Mouse (Mus musculus) stomach, postnatal 0 days (tissue): ENCODE data around the gene Capn10. TPM values are rescaled to one million over a fixed set of nuclear protein-coding genes. Genes with fewer than 3 reads are reported as not detected.
A peak's percentile ranks its signal among the peaks of the same experiment; 100 is the strongest.

Experiments used
- ATAC-seq: fragments of 200-750 bp; cut with Nextera tagmentation; 2 replicates; pipeline ENCODE4 v1.8.0; 2017; ENCODE audit not compliant: low FRiP score, low TSS enrichment
- DNase-seq: peaks from one replicate; pipeline ENCODE4 v3.0.0-alpha.2; 2016; ENCODE audit warnings: low spot score
- H3K27ac ChIP-seq: fragments of 300-500 bp; sonication (generic); replicated peaks from 2 replicates; pipeline ENCODE4 v1.5.1; 2014; ENCODE audit warnings: mild to moderate bottlenecking, control low read depth
- H3K27me3 ChIP-seq: fragments of 300-500 bp; sonication (generic); 2 replicates; pipeline ENCODE4 v1.6.1; 2014; ENCODE audit warnings: low read length; ENCODE audit not compliant: control insufficient read depth, insufficient read depth
- H3K36me3 ChIP-seq: fragments of 300-500 bp; sonication (generic); 2 replicates; pipeline ENCODE4 v1.6.1; 2014; ENCODE audit warnings: low read length, mixed read lengths; ENCODE audit not compliant: control insufficient read depth, insufficient read depth
- H3K4me1 ChIP-seq: fragments of 300-500 bp; sonication (generic); replicated peaks from 2 replicates; pipeline ENCODE4 v1.6.1; 2014; ENCODE audit warnings: antibody characterized with exemption; ENCODE audit not compliant: control insufficient read depth, insufficient read depth
- H3K4me2 ChIP-seq: fragments of 300-500 bp; sonication (generic); replicated peaks from 2 replicates; pipeline ENCODE4 v1.6.1; 2014; ENCODE audit warnings: low read depth, mild to moderate bottlenecking, control low read depth, moderate library complexity
- H3K4me3 ChIP-seq: fragments of 300-500 bp; sonication (generic); 2 replicates; pipeline ENCODE4 v1.5.1; 2014; ENCODE audit warnings: low read depth, low read length, control low read depth
- H3K9ac ChIP-seq: fragments of 300-500 bp; sonication (generic); 2 replicates; pipeline ENCODE4 v1.6.1; 2014; ENCODE audit warnings: mild to moderate bottlenecking, low read length, control low read depth, mixed read lengths
- H3K9me3 ChIP-seq: fragments of 300-500 bp; sonication (generic); 2 replicates; pipeline ENCODE4 v1.6.1; 2016; ENCODE audit warnings: low read length; ENCODE audit not compliant: control insufficient read depth
- CTCF ChIP-seq: IDR thresholded peaks from 2 replicates; pipeline ENCODE4 v1.5.1; 2016; ENCODE audit warnings: antibody characterized with exemption, low read depth, mild to moderate bottlenecking, moderate library complexity
- EP300 ChIP-seq: optimal IDR thresholded peaks from 2 replicates; pipeline ENCODE3; 2016; ENCODE audit warnings: antibody characterized with exemption
- WGBS: fragments of 180-500 bp; shearing (Covaris S2); extraction: QIAGEN DNeasy Blood & Tissue Kit; methylation state at CpG from one replicate; pipeline ENCODE4 v1.1.7; 2014; 5-methylcytosine and 5-hydroxymethylcytosine counted together
- polyA plus RNA-seq: library from polyadenylated mRNA; unstranded; fragments of >200 nt; fragmentation: Nextera tagmentation; extraction: Ambion mirVana; gene quantifications from 2 replicates; pipeline ENCODE4 v1.2.1, GENCODE M21; 2015

The Capn10 gene
- polyA plus RNA-seq, 1 experiment from 2014 or later, result 23.3 TPM

DNA sequence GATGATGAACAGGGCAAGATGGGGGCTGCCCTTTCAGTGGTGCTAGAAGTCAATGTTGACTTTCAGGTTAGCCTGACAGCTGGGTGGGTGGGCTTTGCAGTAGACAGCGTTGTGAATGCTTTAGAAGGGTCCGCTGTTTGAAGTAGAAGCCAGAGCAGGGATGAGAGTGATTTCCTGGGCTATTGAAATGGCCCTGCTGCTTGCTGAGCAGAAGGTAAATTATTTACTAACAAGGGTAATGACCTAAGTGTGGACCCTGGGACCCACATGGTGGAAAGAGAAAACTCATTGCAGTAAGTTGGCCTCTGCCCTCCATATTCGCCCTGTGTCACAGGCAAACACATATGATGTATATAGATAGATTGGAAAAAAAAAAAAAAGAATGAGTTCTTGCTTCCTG lies 2.3 kb downstream of the Capn10 start:
- 69% methylated on average over 3 of the region's 3 CpGs for WGBS
- TF ChIP-seq EP300, result no peak
- no peak for TF ChIP-seq CTCF
- no peak for ATAC-seq
- H3K9ac ChIP-seq, result 0 out of 2 replicates have a peak overlapping the region, but pooled peaks have one; percentile 9
- H3K27me3 ChIP-seq, result no peaks in the 10 kb centered on the region
- no peak overlapping the region for H3K4me2 ChIP-seq
- no peak for DNase-seq
- H3K27ac ChIP-seq, result no peak overlapping the region
- H3K36me3 ChIP-seq, result peaks cover 15% of the 10 kb centered on the region
- no peak overlapping the region for H3K4me3 ChIP-seq
- peaks cover 6% of the 10 kb centered on the region; the same call in 1 of the 2 replicates for H3K4me1 ChIP-seq
- H3K9me3 ChIP-seq, result no peaks in the 10 kb centered on the region

- WGBS, result 65% methylated on average over 3 of the region's 3 CpGs
- H3K4me3 ChIP-seq, result no peak overlapping the region
- H3K36me3 ChIP-seq, result peaks cover 17% of the 10 kb centered on the region
- ATAC-seq, result peak; percentile 50
- H3K9me3 ChIP-seq, result no peaks in the 10 kb centered on the region
- H3K27me3 ChIP-seq, result no peaks in the 10 kb centered on the region
- H3K9ac ChIP-seq, result no peak overlapping the region
- TF ChIP-seq EP300 (no peak), CTCF (no peak)
- peak overlapping the region; percentile 45; the same call in 1 of the 2 replicates for H3K27ac ChIP-seq
- peaks cover 6% of the 10 kb centered on the region; the same call in 1 of the 2 replicates for H3K4me1 ChIP-seq
- DNase-seq, result peak; percentile 84
- H3K4me2 ChIP-seq, result no peak overlapping the region
Measured at GRCm38 (mm10) chr1:92937797-92938196, 3.6 kb downstream of the Capn10 start.

DNA sequence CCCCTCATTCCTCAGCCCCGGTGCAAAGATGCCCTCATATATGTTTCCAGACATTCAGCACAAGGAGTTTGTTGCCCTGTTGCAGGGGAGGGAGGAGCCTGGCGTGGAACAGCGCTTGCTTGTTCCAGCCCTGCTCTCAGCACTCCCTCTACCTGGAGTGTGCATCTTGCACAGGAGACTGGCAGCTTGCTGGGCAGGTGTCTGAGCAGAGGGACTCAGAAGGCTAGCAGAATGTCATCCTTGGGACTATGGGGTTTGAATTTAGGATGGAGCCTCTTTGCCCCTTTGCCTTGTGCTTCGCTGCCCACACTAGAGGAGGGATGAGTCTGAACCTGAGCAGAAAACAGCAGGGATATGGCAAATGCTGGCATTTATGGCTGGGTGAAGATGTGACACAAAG lies 5.6 kb downstream of the Capn10 start:
- no peaks in the 10 kb centered on the region for H3K9me3 ChIP-seq
- no peak overlapping the region for H3K4me2 ChIP-seq
- 95% methylated on average over 4 of the region's 4 CpGs for WGBS
- H3K4me3 ChIP-seq, result no peak overlapping the region
- TF ChIP-seq CTCF (no peak), EP300 (no peak)
- DNase-seq (no peak), ATAC-seq (no peak)
- H3K9ac ChIP-seq, result no peak overlapping the region
- no peaks in the 10 kb centered on the region for H3K27me3 ChIP-seq
- peaks cover 28% of the 10 kb centered on the region for H3K36me3 ChIP-seq
- no peak overlapping the region for H3K27ac ChIP-seq
- H3K4me1 ChIP-seq, result peaks cover 2% of the 10 kb centered on the region; the same call in 1 of the 2 replicates

GRCm38 (mm10) chr1:92943219-92943989 lies 9.2 kb downstream of the Capn10 start:
- H3K9ac ChIP-seq, result no peak overlapping the region
- H3K9me3 ChIP-seq, result no peaks in the 10 kb centered on the region
- 89% methylated on average over 19 of the region's 19 CpGs for WGBS
- H3K27me3 ChIP-seq, result no peaks in the 10 kb centered on the region
- ATAC-seq, result peak; percentile 73
- TF ChIP-seq CTCF, result no peak
- TF ChIP-seq EP300, result no peak
- no peak overlapping the region for H3K4me3 ChIP-seq
- H3K27ac ChIP-seq, result no peak overlapping the region
- H3K4me1 ChIP-seq, result no peaks in the 10 kb centered on the region
- peak; percentile 53 for DNase-seq
- peaks cover 44% of the 10 kb centered on the region for H3K36me3 ChIP-seq
- H3K4me2 ChIP-seq, result no peak overlapping the region

DNA sequence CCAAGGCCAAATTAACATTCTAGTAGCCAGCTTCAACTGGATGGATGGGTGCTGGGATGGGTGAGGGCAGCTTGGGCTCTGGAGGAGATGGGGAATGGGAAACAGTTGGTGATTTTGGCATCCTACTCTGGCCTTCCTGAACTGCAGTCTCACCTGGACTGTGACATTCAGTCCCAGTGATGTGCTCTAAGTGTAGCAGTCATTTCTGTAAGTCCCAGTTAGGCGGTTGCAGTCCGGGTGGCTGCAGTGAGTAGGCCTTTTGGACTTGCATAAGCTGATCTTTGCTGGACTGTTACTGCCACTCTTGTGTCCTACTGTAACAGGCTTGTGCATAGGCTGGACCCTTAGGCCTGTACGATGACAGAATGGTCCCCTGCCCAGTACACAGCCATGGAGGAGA lies 13.8 kb downstream of the Capn10 start:
- Histone ChIP-seq H3K27me3 (no peaks in the 10 kb centered on the region), H3K27ac (no peak overlapping the region), H3K9me3 (no peaks in the 10 kb centered on the region), H3K9ac (no peak overlapping the region), H3K4me3 (no peak overlapping the region), H3K4me2 (no peak overlapping the region), H3K36me3 (peaks cover 27% of the 10 kb centered on the region), H3K4me1 (no peaks in the 10 kb centered on the region)
- TF ChIP-seq EP300 (no peak), CTCF (no peak)
- DNase-seq (no peak), ATAC-seq (no peak)
- WGBS, result 99% methylated on average over 3 of the region's 3 CpGs

DNA sequence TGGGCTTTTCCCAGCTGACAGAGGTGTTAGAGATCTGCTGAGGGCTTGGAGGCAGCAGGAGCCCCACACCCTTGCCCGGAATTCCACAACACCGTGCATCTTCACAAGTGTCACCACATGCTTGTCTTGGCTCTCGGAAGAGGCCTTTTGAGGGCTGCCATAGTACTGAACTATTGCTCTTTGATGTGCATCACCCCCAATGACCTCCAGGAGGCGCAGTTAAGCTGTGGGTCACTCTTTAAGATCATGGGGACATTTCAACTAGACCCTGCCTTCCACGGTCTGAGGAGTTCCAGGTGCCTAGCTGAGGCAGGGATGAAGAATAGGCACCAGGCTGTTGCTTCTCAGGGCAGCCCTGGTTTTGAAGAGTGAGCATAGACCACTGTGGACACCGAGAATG lies 15.2 kb downstream of the Capn10 start:
- WGBS, result 55% methylated on average over 6 of the region's 6 CpGs
- H3K4me2 ChIP-seq, result peak overlapping the region; percentile 34; the same call in 1 of the 2 replicates
- no peak overlapping the region for H3K4me3 ChIP-seq

More for the DNA sequence above, 15.2 kb downstream of the Capn10 start:
- no peaks in the 10 kb centered on the region for H3K4me1 ChIP-seq
- peak overlapping the region; percentile 61 for H3K27ac ChIP-seq
- H3K27me3 ChIP-seq, result no peaks in the 10 kb centered on the region
- ATAC-seq (no peak), DNase-seq (peak; percentile 62)
- peaks cover 20% of the 10 kb centered on the region for H3K36me3 ChIP-seq
- TF ChIP-seq CTCF (peak; percentile 73), EP300 (no peak)
- no peak overlapping the region for H3K9ac ChIP-seq
- no peaks in the 10 kb centered on the region for H3K9me3 ChIP-seq
